Mouse (Mus musculus): ENCODE results near the gene Nsun3. TPM values are rescaled to one million over a fixed set of nuclear protein-coding genes. Genes with fewer than 3 reads are reported as not detected.

The Nsun3 gene
- 1 to 10 TPM; 6.3 to 9.6 (median 6.7) TPM for total RNA-seq (2022)

- peak; percentile 95 for DNase-seq (ENCODE audit: low spot score)
These were observed at the start of gene Nsun3 for GRCm38 (mm10) chr16:62786621-62787331. Nsun3 (minus strand) TSS chr16:62786818.

DNA sequence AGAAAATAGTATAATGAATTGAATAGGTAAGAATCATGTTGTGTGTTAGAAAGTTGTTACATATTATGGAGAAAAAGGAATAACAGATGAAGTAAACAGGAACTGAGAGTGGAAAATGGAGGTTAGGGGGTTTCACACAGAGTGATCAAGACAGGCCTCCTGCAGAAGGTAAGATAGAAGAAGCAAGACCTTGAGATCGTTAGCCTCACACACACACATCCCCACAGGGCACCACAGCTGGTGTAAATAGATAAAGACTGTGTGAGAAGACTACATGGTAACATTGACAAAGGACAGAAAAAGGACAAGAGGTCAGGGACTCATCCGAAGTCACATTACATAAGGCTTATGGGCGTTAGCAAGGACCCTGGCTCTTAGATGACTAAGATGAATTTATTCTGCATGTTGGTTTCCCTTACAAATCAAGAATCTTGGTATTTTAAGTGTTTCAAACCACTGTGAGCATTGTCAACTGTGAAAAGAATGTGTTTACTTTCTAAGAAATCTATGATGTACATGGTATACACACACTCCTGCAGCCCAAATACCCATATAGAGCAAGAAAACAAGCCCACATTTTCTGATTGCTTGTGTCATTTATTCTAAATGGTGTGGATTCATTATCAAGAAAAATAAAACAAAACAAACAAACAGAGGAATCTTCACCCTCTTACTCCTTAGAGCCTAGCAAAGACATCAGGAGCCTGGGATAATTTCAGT is 47.6 kb upstream of the Nsun3 start:
- no peak for DNase-seq (ENCODE audit: low spot score)

- DNase-seq (ENCODE audit: low spot score): peak; percentile 18
These were observed 45.9 kb upstream of the Nsun3 start for GRCm38 (mm10) chr16:62832481-62832880.

GRCm38 (mm10) chr16:62832027-62832426 is 45.4 kb upstream of the Nsun3 start:
- DNase-seq (ENCODE audit: low spot score): no peak

DNA sequence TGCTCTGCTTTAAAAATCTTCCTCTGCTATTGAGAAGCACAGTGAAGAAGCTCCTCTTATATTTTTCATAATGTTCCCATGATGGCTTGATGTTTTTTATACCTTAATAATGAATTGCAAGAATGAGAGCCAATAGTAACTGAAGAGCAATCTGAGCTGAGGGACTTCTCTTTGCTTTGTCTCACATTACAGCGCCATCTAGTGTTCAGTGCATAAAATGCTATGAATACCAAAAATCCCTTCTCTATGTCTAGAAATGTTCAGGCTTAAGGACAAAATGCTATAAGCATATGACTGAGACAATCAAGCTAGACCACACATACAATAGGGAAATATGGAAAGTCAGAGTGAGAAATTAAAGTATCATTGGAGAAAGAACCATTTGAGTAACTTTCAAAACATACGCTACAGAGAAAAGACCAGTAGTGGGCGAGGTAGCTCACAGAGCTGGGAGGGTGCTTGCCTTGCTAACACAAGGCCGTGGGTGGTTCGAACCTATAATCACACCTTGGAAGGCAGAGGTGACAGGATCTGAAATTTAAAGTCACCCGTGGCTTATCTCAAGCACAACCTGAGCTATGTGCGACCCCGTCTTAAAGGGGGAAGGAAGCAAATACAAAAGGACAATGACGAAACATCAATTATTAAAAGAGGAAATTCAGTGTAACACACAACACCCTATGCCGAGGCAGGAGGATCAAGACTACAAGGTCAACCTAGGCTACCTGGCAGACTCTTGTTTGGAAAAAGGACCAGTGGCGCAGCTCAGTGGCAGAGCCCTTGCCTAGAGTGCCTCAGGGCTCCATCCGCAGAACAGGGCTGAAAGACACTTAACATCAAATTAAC is 39.8 kb upstream of the Nsun3 start:
- peak; percentile 23 for DNase-seq (ENCODE audit: low spot score)

GRCm38 (mm10) chr16:62822472-62822871 is 35.9 kb upstream of the Nsun3 start:
- DNase-seq (ENCODE audit: low spot score): no peak

- DNase-seq (ENCODE audit: low spot score): no peak
These were observed 27.9 kb upstream of the Nsun3 start, which contains the start of gene Stx19 for GRCm38 (mm10) chr16:62814491-62814890. Stx19 (plus strand) TSS chr16:62814676.

GRCm38 (mm10) chr16:62813790-62814189 is 27.2 kb upstream of the Nsun3 start:
- no peak for DNase-seq (ENCODE audit: low spot score)

- no peak for DNase-seq (ENCODE audit: low spot score)
These were observed 24.2 kb upstream of the Nsun3 start for GRCm38 (mm10) chr16:62810855-62811254.

GRCm38 (mm10) chr16:62807249-62807979 is 20.8 kb upstream of the Nsun3 start:
- DNase-seq (ENCODE audit: low spot score): no peak

DNA sequence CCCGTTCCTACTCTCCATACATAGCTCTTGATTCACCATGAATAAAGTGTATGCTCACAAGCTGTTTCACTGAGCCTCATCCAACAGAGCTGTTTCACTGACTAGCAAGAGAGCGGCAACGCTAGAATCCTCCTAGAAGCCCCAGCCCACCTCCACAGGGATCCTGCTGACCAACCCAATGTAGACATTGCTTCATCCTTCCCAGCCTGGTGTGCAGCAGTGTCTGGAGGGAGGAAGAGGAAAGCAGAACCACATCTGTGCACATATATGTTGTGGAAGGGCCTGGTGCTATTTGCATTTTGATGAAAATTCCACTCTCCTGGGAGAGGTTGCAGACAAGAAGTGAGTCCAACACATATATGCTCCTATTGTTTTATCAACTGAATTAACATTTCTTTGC is 18.0 kb upstream of the Nsun3 start:
- no peak for DNase-seq (ENCODE audit: low spot score)

GRCm38 (mm10) chr16:62799839-62800238 is 13.2 kb upstream of the Nsun3 start:
- DNase-seq (ENCODE audit: low spot score): no peak

DNA sequence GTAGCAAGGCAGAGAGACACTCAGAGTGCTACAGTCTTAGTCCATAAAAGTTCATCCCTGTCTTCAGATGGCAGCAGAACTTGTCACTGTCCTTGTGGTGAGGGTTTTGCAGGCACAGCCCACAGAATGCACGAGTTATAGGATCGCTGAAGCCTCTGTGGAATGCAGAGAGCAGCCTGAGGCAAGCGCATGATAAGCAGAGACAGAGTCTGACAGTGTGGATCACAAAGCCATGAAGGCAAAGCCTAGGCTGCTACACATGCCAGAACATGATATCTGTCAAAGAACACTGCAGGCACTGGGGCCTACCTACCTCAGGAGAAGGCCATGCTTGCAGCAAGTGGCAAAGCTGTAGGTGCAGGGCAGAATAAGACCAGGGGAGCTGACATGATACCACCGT is 12.8 kb upstream of the Nsun3 start:
- DNase-seq (ENCODE audit: low spot score): no peak

DNA sequence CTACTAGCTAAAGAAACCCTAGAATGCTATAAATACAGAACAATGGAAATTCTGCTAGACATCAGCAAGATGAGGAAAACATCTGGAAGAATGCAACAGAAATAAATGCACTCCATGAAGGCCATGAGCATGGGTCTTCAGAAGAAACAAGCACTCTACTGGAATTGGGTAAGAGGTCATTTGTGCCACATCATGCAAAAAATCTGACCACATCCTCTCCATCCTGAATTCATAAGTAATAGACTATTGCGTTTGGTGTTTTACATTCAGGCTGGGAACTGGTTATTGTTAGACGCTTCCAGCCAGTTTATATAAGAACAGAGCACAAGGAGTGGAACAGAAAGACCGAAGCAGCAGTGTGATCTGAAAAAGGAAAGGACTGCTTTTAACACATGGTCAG is 12.2 kb upstream of the Nsun3 start:
- DNase-seq (ENCODE audit: low spot score): no peak

GRCm38 (mm10) chr16:62796608-62797007 is 10.0 kb upstream of the Nsun3 start:
- no peak for DNase-seq (ENCODE audit: low spot score)

DNA sequence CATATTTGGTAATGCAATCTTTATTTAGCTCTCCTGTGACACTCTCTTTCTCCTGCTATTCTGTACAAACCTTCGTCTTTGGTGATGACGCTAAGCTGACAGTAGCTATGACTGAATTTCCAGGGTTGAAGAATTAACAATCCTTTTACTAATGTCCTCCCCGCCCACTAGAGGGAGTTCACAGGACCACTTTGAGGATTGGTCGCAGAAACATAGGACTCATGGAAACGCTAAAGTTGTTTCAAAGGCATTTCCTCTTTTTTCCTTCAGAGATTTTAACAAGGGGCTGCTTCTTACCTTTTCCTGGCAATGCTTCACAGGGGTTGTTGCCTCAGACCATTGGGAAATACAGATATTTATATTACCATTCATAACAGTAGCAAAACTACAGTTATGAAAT is 4.4 kb downstream of the Nsun3 start:
- no peak for DNase-seq (ENCODE audit: low spot score)

DNA sequence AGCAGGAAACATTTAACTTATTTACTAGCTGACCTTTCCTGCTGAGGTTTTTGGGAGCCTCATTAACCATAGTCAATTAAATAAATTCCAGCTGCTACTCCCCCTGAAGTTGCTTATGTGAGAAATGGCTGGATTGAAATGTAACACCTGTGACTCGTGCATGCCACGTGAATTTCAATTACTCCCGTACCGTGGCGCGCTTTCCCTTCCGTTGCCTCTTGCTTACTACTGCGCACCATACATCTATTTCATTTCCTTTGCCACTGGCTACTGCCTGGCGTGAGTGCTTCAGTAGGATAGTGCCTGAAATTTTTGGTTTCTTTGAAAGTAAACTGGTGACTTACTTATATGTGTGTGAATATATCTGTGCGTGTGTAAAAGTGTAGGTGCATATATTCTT is 8.3 kb downstream of the Nsun3 start:
- no peak for DNase-seq (ENCODE audit: low spot score)

- DNase-seq (ENCODE audit: low spot score): no peak
These were observed 10.6 kb downstream of the Nsun3 start for GRCm38 (mm10) chr16:62776034-62776433.

DNA sequence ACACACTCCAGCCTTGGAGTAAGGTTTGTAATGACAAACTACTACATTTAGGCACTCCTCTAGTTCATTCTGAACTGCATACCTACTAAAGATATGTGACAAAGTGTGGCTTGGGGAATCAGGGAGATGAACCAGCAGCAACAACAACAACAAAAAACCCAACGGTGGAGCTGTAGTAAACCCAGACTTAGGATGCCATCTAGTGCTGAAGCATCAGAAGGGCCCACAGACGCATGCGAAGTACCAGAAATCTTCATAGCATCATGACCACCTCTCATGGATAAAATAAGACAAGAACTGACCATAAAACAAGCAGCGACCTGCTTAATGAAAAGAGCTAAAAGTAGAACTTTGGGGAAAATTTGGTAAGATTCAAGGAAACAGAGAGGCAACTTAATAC is 13.2 kb downstream of the Nsun3 start:
- DNase-seq (ENCODE audit: low spot score): no peak

GRCm38 (mm10) chr16:62758340-62758739 is 28.3 kb downstream of the Nsun3 start:
- no peak for DNase-seq (ENCODE audit: low spot score)

DNA sequence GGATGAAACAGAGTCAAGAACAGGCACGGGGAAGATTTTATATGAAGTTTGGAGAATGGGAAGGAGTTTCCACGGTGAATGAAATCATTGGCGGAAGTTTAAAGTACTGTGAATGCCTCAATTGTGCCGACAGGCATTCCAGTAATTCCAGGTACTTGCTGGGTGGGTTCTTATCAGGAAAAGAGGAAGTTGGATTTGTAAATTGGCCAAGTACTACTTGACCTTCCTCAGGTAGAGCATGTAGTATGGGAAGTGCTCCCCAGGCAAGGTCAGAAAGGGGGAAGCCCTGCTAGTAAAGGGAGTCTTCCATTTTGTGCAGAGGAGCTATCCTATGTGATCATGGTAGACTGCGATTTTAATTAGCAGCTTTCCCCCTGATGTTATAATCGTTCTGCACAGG is 31.3 kb downstream of the Nsun3 start:
- DNase-seq (ENCODE audit: low spot score): no peak

DNA sequence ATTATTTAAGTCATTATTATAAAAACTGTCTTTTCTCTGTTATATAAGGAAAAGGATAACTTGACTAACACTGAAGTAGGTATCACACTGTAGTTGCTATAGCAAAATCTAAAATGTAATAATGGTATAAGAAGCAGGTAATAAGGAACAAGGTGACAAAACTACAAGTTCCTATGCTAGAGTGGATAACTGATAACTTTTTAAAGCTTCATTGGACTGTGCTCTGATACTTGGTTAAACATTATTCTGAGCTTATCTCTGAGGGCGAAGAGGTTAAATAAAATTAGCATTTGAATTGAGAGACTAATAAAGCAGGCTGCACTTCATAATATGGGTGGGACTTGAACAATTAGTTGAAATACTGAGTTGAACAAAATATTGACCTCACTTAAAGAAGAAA is 33.0 kb downstream of the Nsun3 start:
- DNase-seq (ENCODE audit: low spot score): no peak
